Mouse (Mus musculus): Measurements from ENCODE around the gene Ugt1a6a.
"Not testable (repeated sequence)": the region's sequence is repeated elsewhere in the genome, so short reads cannot be mapped to it uniquely, and the experiment has no call there.

Ugt1a6a gene

DNA sequence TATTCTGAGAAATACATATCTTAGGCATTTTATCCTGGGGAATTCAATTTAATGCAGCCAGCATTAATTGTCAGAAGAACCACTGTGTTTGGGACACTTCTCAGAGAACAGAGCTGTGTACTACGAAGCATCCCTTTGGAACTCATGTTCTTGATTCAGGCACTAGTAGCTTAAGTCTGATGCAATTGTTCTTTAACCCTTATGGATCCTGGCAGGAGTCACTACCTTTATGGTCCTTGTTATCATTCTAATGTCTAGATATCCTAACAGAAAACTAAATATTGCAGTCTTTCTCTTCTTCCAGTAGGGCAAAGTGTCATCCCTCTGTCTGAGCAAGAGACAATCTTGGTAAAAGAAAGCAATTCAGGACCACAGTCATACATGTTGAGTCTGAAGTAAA lies 78.5 kb downstream of the Ugt1a6a start:
- DNase-seq, result no peak

DNA sequence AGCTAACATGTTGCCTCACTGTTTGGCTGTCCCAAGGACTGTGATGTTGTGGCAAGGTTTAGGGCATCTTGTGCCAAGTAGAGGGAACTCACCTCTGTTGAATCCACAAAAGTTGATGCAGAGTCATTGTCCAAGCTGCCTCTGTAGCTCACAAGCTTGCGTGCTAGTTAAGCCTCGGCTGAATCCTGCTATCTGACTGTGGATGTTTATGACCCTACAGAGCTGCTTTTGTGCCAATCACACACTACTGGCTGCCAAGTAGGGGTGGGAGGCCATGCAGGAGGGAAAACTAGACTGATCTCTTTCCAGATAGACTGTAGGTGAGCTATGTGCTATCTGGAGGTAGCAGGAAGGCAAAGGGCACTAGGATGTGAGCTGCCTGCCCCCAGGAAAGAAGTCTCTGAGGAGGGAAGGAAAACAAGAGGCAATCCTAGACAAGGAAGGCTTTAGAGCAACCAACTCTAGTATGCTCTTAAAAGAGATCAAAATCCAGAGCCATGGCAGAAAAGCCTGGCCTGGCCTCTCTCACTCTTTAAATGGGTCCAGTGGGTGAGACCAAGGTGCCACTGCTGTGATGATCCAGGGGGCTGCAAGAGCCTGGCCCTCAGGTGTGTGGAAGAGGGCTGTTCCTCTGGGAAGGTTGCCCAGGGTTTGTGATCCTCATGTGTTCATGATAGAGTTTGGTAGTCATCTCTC lies 79.3 kb downstream of the Ugt1a6a start:
- no peak for DNase-seq

DNA sequence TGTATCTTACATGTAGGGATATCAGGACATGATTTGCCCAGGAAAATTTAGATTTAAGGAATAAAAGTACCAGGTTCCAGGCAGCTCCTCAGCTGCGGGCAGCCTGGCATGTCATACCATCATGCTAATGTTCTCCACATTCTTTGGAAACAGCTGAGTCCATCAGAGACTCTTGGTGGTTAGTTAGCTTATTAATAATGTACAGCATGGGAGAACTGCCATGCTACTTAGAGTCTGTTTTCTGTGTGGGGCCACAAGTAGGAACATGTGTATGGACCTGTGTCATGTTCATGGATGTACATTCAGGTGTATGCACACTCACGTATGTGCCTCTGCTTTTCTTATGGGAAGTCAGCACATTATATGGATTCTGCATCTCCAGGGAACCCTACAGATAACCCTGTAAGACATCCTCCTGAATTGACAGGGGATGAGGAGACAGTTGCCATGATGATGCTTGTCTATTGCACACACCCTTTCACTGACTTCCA lies 79.9 kb downstream of the Ugt1a6a start:
- no peak for DNase-seq

DNA sequence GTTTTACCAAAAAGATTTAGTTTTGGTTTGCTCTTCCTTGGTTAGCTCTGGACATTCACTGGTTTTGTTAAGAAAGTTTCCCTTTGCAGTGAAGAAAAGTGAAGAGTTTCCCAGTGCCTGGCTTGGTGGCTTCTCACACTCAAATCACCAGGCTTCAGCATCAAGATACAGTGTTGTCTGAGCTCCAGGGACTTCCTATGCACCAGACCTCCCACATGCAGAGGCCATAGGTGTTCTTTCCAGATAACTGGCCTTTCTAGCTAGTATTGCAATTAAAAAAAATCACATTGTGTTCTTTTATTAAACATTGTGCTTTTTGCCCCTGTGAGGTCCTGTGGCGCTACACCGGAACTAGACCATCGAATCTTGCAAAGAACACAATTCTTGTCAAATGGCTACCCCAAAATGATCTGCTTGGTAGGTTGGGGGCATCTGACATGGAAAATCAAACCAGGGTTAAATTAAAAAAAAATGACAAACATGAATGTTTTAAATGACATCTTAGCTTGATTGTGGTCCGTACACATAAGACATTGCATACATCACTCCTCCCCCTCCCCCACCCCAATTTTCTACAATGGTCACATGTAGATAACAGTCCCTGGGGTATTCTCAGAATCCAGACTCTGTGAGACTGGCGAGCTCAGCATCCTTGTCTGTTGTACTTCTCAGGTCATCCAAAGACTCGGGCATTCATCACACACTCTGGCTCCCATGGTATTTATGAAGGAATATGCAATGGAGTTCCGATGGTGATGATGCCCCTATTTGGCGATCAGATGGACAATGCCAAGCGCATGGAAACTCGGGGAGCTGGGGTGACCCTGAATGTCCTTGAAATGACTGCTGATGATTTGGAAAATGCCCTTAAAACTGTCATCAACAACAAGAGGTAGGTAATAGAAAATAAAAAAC lies 81.1 kb downstream of the Ugt1a6a start:
- DNase-seq, result no peak

DNA sequence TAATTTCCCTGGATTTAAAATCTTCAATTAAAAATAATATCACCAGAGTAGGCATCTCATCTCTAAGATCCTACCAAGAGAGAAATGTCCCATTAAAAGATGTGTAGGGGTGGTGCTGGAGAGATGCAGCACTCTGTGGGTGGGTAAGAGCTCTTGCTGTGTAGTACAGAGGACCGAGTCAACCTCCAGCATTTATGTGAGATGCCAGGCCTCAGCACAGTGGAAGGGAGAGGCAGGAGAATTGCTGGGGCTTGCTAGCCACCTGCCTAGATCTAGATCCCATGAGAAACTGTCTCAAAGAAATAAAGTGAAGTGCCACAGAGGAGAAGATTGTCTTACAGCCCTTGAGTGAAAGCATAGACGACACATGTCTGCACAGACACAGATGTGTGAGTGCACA lies 81.9 kb downstream of the Ugt1a6a start:
- no peak for DNase-seq

DNA sequence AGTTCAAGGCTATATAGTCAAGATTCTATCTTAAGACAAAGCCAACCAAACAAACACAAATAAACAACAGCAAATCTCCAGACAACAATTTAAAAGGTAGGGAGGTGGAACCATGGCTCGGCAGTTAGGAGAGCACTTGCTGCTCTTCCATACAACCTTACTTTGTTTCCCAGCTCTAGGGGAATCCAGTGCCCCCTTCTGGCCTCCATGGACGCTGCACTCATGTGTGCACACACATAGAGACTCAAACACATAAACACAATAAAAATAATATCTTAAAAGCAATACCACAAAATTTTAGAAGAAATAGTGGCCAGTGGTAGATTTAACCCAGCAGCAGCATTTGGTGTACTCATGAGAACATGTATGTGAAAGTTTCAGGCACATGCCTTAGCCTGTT lies 82.5 kb downstream of the Ugt1a6a start:
- DNase-seq, result no peak

DNA sequence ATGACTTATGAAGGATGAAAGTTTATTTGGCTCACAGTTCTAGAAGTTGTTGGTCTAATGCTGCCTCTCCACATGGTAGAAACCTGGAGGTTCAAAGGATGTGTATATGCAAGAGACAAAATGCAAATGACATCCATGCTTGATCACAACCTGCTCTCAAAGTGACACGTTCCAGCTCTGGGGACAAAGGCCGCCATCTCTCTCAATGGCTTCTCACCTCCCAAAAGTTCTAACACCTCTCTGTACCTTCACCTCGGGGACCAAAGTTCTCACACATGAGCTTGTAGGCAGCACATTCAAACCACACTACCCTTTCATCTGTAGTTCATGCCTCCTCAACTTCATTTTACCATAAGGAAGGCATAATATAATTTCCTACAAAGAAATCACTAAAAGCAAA lies 83.0 kb downstream of the Ugt1a6a start:
- no peak for DNase-seq

DNA sequence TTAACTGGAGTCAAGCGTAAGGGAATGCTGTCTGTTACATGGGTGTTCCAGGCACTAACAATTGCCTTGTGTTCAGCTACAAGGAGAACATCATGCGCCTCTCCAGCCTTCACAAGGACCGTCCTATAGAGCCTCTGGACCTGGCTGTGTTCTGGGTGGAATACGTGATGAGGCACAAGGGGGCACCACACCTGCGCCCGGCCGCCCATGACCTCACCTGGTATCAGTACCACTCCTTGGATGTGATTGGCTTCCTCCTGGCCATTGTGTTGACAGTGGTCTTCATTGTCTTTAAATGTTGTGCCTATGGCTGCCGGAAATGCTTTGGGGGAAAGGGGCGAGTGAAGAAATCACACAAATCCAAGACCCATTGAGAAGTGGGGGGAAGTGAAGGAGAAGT lies 83.4 kb downstream of the Ugt1a6a start:
- DNase-seq, result no peak

DNA sequence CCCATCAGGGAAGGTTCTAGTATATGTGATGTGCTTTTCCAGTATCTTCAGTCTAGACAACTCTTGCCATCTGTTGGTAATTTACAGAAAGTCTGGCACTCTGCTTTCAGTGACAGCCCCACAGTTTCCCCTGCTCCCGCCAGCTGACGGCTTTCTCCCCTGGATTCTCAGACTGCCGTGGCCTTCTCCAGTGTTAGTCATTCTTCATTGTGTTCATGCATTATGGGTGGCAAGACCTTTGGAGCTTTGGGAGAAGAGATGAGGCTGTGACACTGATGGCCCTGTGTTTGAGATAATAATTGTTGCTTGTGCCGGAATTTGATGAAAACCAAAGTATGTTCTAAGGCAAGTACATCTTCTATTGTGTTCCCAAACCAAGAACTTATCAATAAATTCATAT lies 84.0 kb downstream of the Ugt1a6a start:
- DNase-seq, result no peak

DNA sequence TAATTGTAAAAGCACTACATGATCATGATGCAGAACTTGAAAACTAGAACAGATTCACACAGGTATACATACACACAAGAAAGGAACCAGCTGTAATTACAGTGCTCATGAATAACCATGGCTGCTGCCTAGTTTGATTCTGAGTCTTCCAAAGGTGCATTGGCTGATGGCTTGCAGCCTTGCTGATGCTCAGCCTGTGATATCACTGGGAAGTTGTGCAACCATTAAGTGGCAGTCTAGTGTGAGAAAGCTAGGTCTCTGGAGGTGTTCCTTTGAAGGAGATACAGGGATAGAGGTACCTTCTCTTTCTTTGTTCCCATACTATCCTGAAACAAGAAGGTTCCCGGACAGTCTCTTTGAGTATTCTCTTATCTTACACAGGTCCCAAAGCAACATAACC lies 84.4 kb downstream of the Ugt1a6a start:
- no peak for DNase-seq

DNA sequence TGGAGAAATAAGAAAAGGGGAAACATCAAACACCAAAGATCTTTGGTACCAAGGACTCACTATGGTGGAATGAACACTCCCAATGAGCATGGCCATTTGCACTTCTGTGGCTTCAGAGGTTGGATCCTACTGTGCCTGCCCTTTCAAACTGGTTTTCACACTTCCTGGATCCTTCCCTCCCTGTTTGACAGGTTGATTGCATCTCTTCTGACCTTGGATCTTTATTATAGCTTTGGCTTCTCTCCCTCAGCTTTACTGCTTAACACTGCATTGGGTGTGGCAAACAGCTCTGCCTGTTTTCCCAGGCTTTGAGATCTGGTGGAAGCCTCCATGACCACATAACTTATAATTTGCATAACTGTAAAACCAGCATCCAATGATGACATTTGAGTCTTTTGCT lies 85.7 kb downstream of the Ugt1a6a start:
- no peak for DNase-seq

DNA sequence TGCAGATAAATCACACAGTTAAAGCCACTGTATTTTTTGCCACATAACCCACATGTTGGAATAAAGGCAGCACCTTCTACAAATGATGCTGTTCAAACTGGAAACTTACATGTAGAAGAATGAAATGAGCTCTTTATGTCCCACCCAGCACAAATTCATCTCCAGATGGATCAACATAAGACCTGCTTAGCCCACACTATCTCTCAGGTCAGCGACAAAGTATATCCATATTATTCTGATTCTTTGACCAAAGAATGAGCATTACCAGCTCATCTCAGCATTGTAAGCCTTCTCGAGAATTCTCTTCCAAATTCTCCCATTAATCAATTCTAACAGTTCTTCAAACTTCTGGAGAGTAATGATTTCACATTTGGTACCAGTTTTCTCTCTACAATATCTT lies 87.6 kb downstream of the Ugt1a6a start:
- no peak for DNase-seq

DNA sequence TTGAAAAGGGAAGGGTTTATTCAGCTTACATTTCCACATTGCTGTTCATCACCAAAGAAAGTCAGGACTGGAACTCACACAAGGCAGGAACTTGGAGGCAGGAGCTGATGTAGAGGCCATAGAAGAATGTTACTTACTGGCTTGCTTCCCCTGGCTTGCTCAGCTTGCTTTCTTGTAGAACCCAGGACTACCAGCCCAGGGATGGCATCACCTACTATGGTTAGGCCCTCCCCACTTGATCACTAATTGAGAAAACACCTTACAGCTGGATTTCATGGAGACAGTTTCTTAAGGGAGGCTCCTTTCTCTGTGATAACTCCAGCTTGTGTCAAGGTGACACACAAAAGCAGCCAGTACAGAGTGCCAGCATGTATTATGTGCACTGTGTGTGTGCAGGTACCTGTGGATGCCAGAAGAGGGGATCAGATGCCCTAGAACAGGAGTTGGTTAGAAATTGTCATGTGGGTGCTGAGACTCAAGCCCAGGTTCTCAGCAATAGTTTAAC lies 88.5 kb downstream of the Ugt1a6a start:
- DNase-seq, result not testable (repeated sequence)

DNA sequence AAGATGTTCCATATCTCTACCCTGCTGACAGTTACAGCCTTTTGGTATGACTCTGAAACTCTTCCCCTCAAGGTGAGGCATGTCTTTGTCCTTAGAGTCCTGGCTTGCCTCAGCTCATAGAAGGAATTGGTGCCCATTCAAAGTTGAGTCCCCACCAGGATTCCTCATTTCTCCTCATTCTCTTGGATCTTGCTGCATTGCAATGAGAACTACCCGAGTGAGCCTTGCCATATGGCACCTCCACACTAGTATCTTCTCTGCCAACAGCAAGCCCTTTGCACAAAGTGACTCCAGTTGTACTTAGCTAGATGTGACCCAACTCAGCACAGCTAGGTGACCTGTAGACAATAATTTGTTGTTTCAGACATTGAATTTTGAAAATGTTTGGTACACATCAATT lies 89.0 kb downstream of the Ugt1a6a start:
- no peak for DNase-seq

DNA sequence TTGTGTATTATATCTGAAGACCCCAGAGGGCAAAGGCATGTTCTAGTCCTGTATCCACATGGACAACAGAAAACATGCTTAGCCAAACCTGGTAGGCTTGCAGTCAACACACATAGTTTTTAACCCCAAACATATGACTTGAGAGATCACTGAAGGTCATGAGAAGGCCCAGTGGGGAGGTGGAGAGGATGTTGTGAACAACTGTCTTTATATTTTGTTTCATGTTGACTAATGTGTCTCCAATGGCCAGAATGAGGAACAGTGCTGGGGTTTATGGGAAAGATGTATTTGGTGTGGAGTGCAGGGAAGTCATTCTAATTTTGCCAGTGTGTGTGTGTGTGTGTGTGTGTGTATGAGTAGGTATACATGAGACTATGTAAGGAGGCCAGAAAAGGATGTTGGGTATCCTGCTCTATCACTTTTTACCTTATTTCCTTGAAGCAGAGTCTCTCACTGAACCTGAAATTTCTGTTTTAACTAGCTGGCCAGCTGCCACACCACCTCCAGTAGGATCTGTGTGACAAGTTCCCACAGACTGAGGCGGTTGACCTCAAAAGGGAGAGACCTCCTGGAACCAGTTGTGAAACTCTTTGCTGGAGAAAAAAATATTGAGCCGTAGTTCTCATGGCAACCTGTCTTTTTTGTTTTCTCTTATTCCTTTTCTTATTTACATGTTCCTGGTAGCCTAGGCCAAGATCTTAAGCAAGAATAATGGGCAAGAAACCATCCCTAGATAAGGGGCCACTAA lies 89.6 kb downstream of the Ugt1a6a start:
- no peak for DNase-seq

DNA sequence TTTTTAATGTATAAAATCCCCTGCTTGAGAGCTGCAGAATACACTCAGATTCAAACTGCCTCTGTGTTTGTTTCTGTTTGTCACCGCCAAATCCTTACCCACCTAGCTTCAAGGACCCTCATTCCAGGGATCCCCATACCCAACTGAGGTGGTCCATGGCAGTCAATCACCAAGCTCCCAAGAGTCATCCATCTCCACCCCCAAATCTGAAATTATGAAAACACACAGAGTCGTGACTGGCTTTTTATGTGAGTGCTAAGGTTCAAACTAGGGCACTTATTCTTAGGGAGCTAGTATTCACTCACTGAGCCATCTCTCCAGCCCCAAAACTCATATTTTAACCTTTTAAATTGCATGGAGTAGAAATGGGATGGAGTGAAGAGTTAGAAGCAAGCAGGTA lies 90.7 kb downstream of the Ugt1a6a start:
- not testable (repeated sequence) for DNase-seq

DNA sequence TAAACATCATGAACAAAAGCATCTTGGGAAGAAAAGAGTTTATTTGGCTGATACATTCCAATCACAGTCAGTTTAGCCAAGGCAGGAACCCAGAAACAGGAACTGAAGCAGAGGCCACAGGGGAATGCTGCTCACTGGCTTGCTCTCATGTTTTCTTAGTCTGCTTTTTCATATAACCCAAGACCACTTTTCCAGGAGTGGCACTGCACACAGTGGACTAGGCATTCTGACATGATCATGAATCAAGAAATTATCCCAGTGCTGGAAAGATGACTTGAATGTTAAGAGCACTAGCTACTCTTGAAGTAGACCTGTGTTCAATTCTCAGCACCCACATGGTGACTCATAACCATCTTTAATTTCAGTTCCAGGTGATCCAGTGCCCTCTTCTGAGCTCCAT lies 91.1 kb downstream of the Ugt1a6a start:
- DNase-seq, result no peak

DNA sequence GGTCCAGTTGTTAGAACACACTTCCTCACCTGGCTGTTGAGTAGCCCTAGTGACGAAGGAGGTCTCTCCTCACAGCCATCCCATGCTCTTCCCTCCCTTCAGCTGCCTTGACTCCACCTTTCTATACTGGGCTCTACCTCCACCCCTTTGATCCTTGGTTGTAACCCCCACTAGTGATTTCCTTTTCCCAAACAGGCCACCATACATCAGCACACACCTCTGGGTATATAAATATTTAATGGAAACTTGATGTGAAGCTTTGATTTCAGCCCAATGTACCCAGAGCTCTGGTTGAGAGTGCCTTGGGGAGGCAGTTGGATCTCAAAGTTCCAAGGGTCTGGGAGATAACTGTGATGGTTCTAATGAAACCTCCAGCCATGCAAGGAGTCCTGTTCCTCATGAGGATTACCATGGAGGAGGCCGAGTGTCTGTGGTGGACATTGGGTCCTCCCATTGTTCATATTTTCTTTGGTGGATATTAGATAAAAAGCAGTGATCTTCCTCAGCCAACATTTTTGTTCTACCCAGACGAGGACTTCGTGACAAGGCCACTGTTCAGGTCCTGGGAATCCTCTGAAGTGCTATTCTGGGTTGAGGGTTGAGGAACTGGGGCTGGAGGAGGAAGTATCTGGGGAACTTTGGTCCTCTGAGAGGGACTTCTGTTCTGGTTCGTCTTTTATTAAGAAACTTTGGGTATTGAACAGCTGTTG lies 92.2 kb downstream of the Ugt1a6a start, which contains the start of gene Mroh2a:
TSS of gene Mroh2a (plus strand) at position 317 of the 710 bp plus-strand sequence.
- DNase-seq, result no peak

DNA sequence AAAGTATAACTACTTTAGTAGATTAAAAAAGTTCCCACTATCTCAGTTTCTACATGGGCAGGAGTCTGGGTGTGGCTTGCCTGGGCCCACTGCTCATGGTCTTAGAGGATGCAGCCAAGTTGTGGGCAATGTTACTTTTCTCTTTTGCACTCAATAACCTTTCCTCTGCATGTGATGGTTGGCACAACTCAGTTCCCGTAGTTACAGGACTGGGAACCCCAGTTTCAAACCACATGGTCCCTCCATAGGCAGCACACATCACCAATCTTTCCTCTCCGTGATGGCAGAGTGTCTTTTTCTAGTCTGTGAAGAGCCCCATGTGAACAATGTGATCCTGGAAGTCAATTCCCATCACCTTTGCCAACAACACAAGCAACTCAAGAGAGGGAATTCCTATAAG lies 92.9 kb downstream of the Ugt1a6a start:
- no peak for DNase-seq

DNA sequence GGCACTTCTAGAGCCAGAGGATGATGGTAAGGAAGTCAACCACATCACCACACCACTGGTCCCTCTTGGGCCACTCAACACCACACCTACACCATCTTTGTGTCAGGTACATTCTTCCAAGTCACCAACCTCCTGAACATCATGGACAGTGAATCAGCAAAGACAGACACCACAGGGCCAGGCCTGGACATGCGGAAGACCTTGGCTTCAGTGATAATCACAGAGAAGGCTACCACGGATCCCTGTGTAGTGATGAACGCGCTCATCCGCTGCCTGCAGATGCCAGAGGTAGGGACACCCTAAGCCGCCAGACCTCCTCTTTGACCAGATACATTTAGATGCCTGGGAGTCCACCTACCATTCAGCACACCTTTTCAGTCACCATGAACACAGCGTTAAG lies 93.5 kb downstream of the Ugt1a6a start:
- no peak for DNase-seq

DNA sequence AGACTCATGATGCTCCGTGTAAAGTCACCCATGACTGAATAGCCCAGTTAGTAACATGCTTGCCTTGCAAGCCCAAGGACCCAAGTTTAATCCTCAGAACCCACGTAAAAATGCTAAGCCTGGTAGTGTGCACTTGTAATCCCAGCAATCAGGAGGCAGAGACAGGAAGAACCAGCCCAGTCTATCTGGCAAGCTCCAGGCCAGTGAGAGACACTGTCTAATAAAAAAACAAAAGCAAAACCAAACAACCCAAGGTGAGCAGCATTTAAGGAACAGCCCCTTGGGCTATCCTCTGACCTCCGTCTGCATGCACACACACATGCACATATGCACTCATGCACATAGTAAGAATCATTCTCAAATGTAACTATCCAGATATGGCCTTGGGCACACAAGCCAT lies 95.0 kb downstream of the Ugt1a6a start:
- DNase-seq, result no peak

DNA sequence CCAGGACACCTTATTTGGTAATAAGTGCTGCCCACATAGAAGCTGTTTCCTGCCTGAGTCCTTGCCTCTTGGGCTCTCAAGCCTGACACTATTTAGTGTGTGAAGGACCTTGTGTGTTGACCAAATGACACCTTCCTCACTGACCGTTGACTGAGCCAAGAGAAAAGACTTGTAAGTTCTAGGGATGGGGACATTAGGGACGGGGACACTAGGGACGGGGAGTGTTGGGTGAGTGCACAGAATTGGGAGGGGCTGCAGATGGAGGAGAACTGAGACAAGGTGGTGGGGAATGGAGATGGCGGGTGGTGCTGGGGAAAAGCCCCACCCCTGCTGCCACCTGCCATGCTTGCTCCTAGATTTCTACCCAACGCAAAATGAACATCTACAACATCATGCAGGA lies 95.4 kb downstream of the Ugt1a6a start:
- no peak for DNase-seq
